Mouse (Mus musculus) lung, postnatal 0 days (tissue): ENCODE data around the gene Irak1bp1. TPM values are rescaled to one million over a fixed set of nuclear protein-coding genes. Genes with fewer than 3 reads are reported as not detected.
A peak's percentile ranks its signal among the peaks of the same experiment; 100 is the strongest.

Experiments
- ATAC-seq: fragments of 200-750 bp; cut with Nextera tagmentation; 2 replicates; pipeline ENCODE4 v1.8.0; 2017; ENCODE audit warnings: moderate library complexity
- DNase-seq: peaks from one replicate; pipeline ENCODE4 v3.0.0-alpha.2; 2016; ENCODE audit warnings: low spot score
- H3K27ac ChIP-seq: fragments of 300-500 bp; sonication (generic); 2 replicates; pipeline ENCODE4 v1.5.1; 2014; ENCODE audit warnings: antibody characterized with exemption, mild to moderate bottlenecking, low read length, mixed read lengths
- H3K27me3 ChIP-seq: fragments of 300-500 bp; sonication (generic); replicated peaks from 2 replicates; pipeline ENCODE4 v1.6.1; 2014; ENCODE audit warnings: low read length, mixed read lengths; ENCODE audit not compliant: insufficient read depth
- H3K36me3 ChIP-seq: fragments of 300-500 bp; sonication (generic); 2 replicates; pipeline ENCODE4 v1.6.1; 2014; ENCODE audit warnings: low read length, mixed read lengths; ENCODE audit not compliant: insufficient read depth
- H3K4me1 ChIP-seq: fragments of 300-500 bp; sonication (generic); 2 replicates; pipeline ENCODE4 v1.6.1; 2014; ENCODE audit warnings: antibody characterized with exemption, low read depth, low read length, mixed read lengths; ENCODE audit not compliant: insufficient read depth
- H3K4me2 ChIP-seq: fragments of 300-500 bp; sonication (generic); replicated peaks from 2 replicates; pipeline ENCODE4 v1.6.1; 2014; ENCODE audit warnings: low read depth, mild to moderate bottlenecking, low read length, moderate library complexity, mixed read lengths
- H3K4me3 ChIP-seq: fragments of 300-500 bp; sonication (generic); 2 replicates; pipeline ENCODE4 v1.5.1; 2014; ENCODE audit warnings: low read depth, low read length
- H3K9ac ChIP-seq: fragments of 300-500 bp; sonication (generic); replicated peaks from 2 replicates; pipeline ENCODE4 v1.6.1; 2014; ENCODE audit warnings: low read depth, mild to moderate bottlenecking
- H3K9me3 ChIP-seq: fragments of 300-500 bp; sonication (generic); 2 replicates; pipeline ENCODE4 v1.6.1; 2016; ENCODE audit warnings: low read length, mixed read lengths
- CTCF ChIP-seq: IDR thresholded peaks from 2 replicates; pipeline ENCODE4 v1.5.1; 2016; ENCODE audit warnings: antibody characterized with exemption, mild to moderate bottlenecking
- EP300 ChIP-seq: IDR thresholded peaks from 2 replicates; pipeline ENCODE4 v1.6.1; 2016; ENCODE audit warnings: antibody characterized with exemption, mild to moderate bottlenecking, control low read depth
- WGBS: fragments of 180-500 bp; shearing (Covaris S2); extraction: QIAGEN DNeasy Blood & Tissue Kit; methylation state at CpG from one replicate; pipeline ENCODE4 v1.1.7; 2014; 5-methylcytosine and 5-hydroxymethylcytosine counted together
- polyA plus RNA-seq: library from polyadenylated mRNA; unstranded; fragments of >200 nt; fragmentation: Nextera tagmentation; extraction: Ambion mirVana; gene quantifications from 2 replicates; pipeline ENCODE4 v1.2.1, GENCODE M21; 2015

Gene Irak1bp1
- polyA plus RNA-seq, 1 experiment from 2014 or later = 8.1 TPM

DNA sequence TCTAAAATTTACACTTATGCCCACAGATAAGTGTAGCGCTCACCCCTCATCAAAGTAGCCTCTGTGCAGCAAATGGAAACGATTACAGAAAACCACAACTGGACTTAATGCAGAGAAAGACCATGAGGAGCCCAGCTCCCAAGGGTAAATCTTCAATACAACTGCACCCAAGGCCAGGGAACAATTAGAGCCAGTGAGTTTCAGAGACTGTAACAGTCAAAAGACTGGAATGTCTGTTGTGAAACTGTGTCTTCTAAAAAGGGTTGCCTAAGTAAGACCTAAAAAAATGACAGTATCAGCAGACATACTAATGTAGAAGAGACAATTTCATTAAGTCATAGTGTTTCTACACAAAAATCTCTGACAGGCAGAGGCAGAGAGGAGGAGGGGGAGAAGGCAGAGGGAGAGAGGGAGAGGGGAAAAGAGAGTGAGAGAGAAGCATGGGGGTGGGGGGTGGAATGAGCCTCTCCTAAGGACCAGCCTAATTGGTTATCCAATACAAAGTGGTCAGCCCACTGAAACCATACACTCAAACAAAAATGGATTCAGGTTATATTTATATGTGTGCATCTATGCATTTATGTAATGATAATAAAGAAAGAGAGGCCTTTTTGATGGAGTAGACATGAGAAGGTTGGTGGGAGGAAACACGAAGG is 32.6 kb downstream of the Irak1bp1 start:
- H3K4me1 ChIP-seq = no peaks in the 10 kb centered on the region
- no peaks in the 10 kb centered on the region for H3K9me3 ChIP-seq
- H3K4me2 ChIP-seq = no peak overlapping the region
- H3K27ac ChIP-seq = no peak overlapping the region
- WGBS = 89% methylated on average over 3 of the region's 3 CpGs
- ATAC-seq = peak; percentile 28; the same call in 1 of the 2 replicates
- no peak overlapping the region for H3K9ac ChIP-seq
- peak; percentile 71 for DNase-seq
- TF ChIP-seq EP300 (no peak), CTCF (no peak)
- no peaks in the 10 kb centered on the region for H3K27me3 ChIP-seq
- H3K4me3 ChIP-seq = no peak overlapping the region
- H3K36me3 ChIP-seq = no peaks in the 10 kb centered on the region

DNA sequence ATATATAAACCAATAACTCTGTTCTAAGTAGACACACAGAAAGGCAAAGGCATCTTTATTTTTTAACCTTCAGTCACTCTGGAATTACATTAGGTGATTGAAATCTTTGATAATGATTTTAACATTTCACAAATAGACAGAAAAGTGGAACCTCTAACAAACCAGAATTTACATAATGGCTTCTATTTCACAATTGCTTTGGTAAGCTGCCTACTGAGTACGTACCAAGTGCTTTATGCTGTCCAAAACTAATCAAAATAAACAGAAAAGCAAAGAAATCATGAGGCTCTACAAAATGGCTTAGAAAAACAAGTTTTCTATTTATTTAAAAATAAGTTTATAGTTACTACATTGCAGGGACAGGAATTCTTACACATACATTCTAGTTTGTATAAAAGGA is 36.8 kb downstream of the Irak1bp1 start:
- Histone ChIP-seq H3K4me1 (peaks cover 4% of the 10 kb centered on the region; the same call in 1 of the 2 replicates), H3K9me3 (no peaks in the 10 kb centered on the region), H3K27me3 (no peaks in the 10 kb centered on the region), H3K36me3 (peaks cover 2% of the 10 kb centered on the region; the same call in 1 of the 2 replicates), H3K27ac (no peak overlapping the region), H3K4me3 (no peak overlapping the region), H3K9ac (no peak overlapping the region), H3K4me2 (no peak overlapping the region)
- 44% methylated on average over 1 of the region's 1 CpGs for WGBS
- TF ChIP-seq EP300 (no peak), CTCF (no peak)
- no peak for DNase-seq
- no peak for ATAC-seq

DNA sequence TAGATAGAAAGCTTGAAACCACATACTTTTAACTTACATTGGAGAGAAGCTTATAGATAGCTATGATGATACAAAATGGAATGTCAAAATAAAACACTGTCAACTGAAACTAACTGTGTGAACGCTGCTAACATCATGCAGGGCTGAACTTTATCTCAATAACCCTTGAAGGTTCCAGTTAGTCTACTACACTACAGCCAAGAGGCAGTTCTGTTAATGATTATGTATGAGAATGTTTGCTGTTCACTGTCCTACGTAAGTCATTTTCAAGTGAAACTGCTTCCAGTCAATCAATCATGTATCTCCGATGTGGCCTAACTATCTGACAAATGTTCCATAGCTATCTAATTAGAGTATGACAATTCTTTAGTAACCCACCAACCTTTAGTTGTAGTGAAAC is 38.4 kb downstream of the Irak1bp1 start:
- no peak overlapping the region for H3K9ac ChIP-seq
- no peaks in the 10 kb centered on the region for H3K9me3 ChIP-seq
- peaks cover 10% of the 10 kb centered on the region; the same call in 1 of the 2 replicates for H3K36me3 ChIP-seq
- no peaks in the 10 kb centered on the region for H3K27me3 ChIP-seq
- H3K27ac ChIP-seq = no peak overlapping the region
- no peak for TF ChIP-seq CTCF
- TF ChIP-seq EP300 = no peak
- H3K4me3 ChIP-seq = no peak overlapping the region
- DNase-seq (peak; percentile 32), ATAC-seq (peak; percentile 53; the same call in 1 of the 2 replicates)
- 56% methylated on average over 3 of the region's 3 CpGs for WGBS
- peaks cover 4% of the 10 kb centered on the region; the same call in 1 of the 2 replicates for H3K4me1 ChIP-seq
- no peak overlapping the region for H3K4me2 ChIP-seq

DNA sequence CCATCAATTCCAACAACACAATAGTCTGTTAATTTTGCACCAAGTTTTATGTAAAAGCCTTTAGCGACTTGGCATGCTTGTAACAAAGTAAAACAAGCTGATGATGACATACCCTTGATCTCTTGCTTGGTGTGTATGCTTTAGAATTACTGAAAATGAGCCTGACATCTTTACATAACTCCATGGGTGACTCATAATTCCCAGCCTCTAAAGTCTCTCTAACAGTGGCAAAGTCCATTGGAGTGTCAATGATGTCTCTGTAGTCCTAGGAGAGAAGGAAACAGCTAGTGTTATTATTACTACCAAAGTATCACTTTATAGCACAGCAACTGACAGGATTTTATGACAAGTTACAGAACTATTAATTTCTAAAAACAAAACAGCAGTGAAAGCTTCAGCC is 47.7 kb downstream of the Irak1bp1 start:
- H3K4me2 ChIP-seq = no peak overlapping the region
- peak; percentile 25; the same call in 1 of the 2 replicates for ATAC-seq
- no peak overlapping the region for H3K4me3 ChIP-seq
- H3K9me3 ChIP-seq = no peaks in the 10 kb centered on the region
- no peak for TF ChIP-seq CTCF
- no peak for TF ChIP-seq EP300
- no peaks in the 10 kb centered on the region for H3K4me1 ChIP-seq
- peaks cover 21% of the 10 kb centered on the region for H3K36me3 ChIP-seq
- WGBS = 91% methylated on average over 1 of the region's 1 CpGs
- no peak for DNase-seq
- no peak overlapping the region for H3K9ac ChIP-seq
- H3K27ac ChIP-seq = no peak overlapping the region
- H3K27me3 ChIP-seq = no peaks in the 10 kb centered on the region

DNA sequence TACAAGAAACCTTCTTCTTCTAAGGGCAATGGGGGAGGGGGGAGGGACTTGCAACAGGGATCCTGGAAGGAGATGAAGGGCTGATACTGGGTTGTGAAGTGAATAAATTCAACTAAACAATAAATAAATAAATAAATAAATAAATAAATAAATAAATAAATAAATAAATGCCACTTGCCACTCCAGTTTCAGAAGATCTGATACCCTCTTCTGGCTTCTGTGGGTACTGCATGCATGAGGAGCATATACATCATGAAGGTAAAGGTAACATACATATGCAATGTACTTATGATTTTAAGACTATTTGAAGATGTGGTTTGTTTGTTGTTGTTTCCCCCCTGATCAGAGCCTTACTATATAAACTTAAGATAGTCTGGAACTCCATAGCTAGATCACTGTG is 54.8 kb downstream of the Irak1bp1 start:
- DNase-seq (no peak), ATAC-seq (no peak)
- no peak overlapping the region for H3K9ac ChIP-seq
- H3K9me3 ChIP-seq = no peaks in the 10 kb centered on the region
- no peaks in the 10 kb centered on the region for H3K4me1 ChIP-seq
- no peaks in the 10 kb centered on the region for H3K27me3 ChIP-seq
- peaks cover 14% of the 10 kb centered on the region; the same call in 1 of the 2 replicates for H3K36me3 ChIP-seq
- TF ChIP-seq CTCF (peak; percentile 18), EP300 (no peak)
- H3K4me3 ChIP-seq = no peak overlapping the region
- H3K27ac ChIP-seq = no peak overlapping the region
- no peak overlapping the region for H3K4me2 ChIP-seq

DNA sequence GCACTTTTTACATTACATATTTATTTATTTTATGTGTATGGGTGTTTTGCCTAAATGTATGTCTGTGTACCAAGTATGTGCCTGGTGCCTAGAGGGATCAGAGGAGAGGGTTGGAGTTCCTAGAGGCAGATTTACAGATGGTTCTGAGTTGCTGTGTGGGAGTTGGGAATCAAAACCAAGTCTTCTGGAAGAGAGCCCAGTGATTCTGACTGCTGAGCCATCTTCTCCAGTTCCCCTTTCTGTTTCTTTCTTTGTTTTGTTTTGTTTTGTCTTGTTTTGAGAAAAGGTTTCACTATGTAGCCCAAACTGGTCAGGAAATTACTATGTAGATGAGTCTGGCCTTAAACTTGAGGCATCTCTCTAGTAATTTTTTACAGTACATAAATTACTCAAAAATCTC is 59.3 kb downstream of the Irak1bp1 start:
- Histone ChIP-seq H3K27me3 (no peaks in the 10 kb centered on the region), H3K4me1 (no peaks in the 10 kb centered on the region), H3K4me2 (no peak overlapping the region), H3K36me3 (peaks cover 15% of the 10 kb centered on the region), H3K9ac (no peak overlapping the region), H3K27ac (no peak overlapping the region), H3K4me3 (no peak overlapping the region), H3K9me3 (no peaks in the 10 kb centered on the region)
- ATAC-seq (no peak), DNase-seq (no peak)
- no peak for TF ChIP-seq CTCF
- no peak for TF ChIP-seq EP300

Other genes with a start within 250 kb of the Irak1bp1 start
- 31.0 and 38.1 TPM in 2 replicates for gene Phip, start 146.0 kb downstream of the Irak1bp1 start, polyA plus RNA-seq